Comparison of ENCODE assay signal across 9 mouse cellular contexts in genomic region chr17:34982328-34982727, GRCm38 (mm10). TPM values are rescaled to one million over a fixed set of nuclear protein-coding genes. Genes with fewer than 3 reads are reported as not detected.
DNase-seq lines count a peak whose midpoint lies in the region; ATAC-seq and TF ChIP-seq lines count a peak whose summit lies in the region.
"Had no signal": no experiment of that assay in that cellular context is flagged by ENCODE, and none has a peak within 500 bp of the region (broad histone marks: within the 10 kb centered on the region; RNA-seq: fewer than 3 reads in every experiment).

No protein-coding gene starts in this region.

- peak overlapping the region; percentile 99 for H3K27ac ChIP-seq in heart, adult 2 months
- peak overlapping the region; percentile 99 for H3K27ac ChIP-seq in forebrain, embryonic 15.5 days (replicated peaks)
- peak overlapping the region; percentile 91 for H3K27ac ChIP-seq in liver, postnatal 0 days (ENCODE audit: low read depth)

- peaks cover 4% of the 10 kb centered on the region for H3K4me1 ChIP-seq in heart, adult 2 months (ENCODE audit: control insufficient read depth, insufficient read depth, low read length)
- peaks cover 24% of the 10 kb centered on the region for H3K4me1 ChIP-seq in forebrain, embryonic 15.5 days
- peaks cover 15% of the 10 kb centered on the region for H3K4me1 ChIP-seq in liver, postnatal 0 days (ENCODE audit: insufficient read depth)

- H3K79me2 ChIP-seq in heart, adult 2 months (replicated peaks; ENCODE audit: control insufficient read depth, insufficient read depth, low read length), result peaks cover 2% of the 10 kb centered on the region; the same call in 1 of the 2 replicates
- peaks cover 62% of the 10 kb centered on the region for H3K79me2 ChIP-seq in C2C12 (ENCODE audit: control insufficient read depth, insufficient read depth)

- H3ac ChIP-seq in C2C12 (ENCODE audit: control insufficient read depth, insufficient read length, low read depth), result peak overlapping the region; percentile 89

- no peak for TF ChIP-seq EP300 in heart, adult 2 months (IDR thresholded peaks at IDR 0.05; ENCODE audit: insufficient read depth, low read depth, low read length)
- no peak for TF ChIP-seq EP300 in liver, postnatal 0 days (IDR thresholded peaks at IDR 0.05; ENCODE audit: low read depth)

- no peaks in the 10 kb centered on the region; the same call in 1 of the 2 replicates for H3K36me3 ChIP-seq in heart, adult 2 months (ENCODE audit: control insufficient read depth, insufficient read depth, low read length)
- peaks cover 29% of the 10 kb centered on the region for H3K36me3 ChIP-seq in C2C12 (ENCODE audit: control insufficient read depth, insufficient read depth)
- peaks cover 19% of the 10 kb centered on the region for H3K36me3 ChIP-seq in forebrain, embryonic 15.5 days
- peaks cover 14% of the 10 kb centered on the region for H3K36me3 ChIP-seq in liver, postnatal 0 days (replicated peaks; ENCODE audit: insufficient read depth, low read length)

- 0% methylated on average over 15 of the region's 15 CpGs for WGBS in heart, adult 2 months
- 0% methylated on average over 15 of the region's 15 CpGs for WGBS in forebrain, embryonic 15.5 days
- under 1% methylated on average over 15 of the region's 15 CpGs for WGBS in liver, postnatal 0 days (ENCODE audit: insufficient replicate concordance)

- peak overlapping the region; percentile 79 for H3K4me2 ChIP-seq in forebrain, embryonic 15.5 days (replicated peaks)
- peak overlapping the region; percentile 81 for H3K4me2 ChIP-seq in liver, postnatal 0 days (ENCODE audit: low read depth, low read length)

- H3K4me3 ChIP-seq in heart, adult 2 months, result peak overlapping the region; percentile 97
- peak overlapping the region; percentile 98 for H3K4me3 ChIP-seq in C2C12 (ENCODE audit: insufficient read depth, poor library complexity, severe bottlenecking)
- peak overlapping the region; percentile 94 for H3K4me3 ChIP-seq in forebrain, embryonic 15.5 days
- peak overlapping the region; percentile 71 for H3K4me3 ChIP-seq in liver, postnatal 0 days (ENCODE audit: low read depth, low read length)

- intact Hi-C loops in heart, adult 2 months (cut with DNase I), result loop anchor here (2.0 to 5.0 kb wide), 2 partner anchors 132 to 145 kb away; partner anchors contain the start of genes Dxo, Nelfe, Skiv2l and Stk19

- no peaks in the 10 kb centered on the region for H3K27me3 ChIP-seq in heart, adult 2 months (ENCODE audit: control insufficient read depth, insufficient read depth, low read length)
- no peaks in the 10 kb centered on the region for H3K27me3 ChIP-seq in C2C12 (ENCODE audit: control insufficient read depth, insufficient read depth, insufficient read length)
- H3K27me3 ChIP-seq in forebrain, embryonic 15.5 days, result no peaks in the 10 kb centered on the region
- no peaks in the 10 kb centered on the region for H3K27me3 ChIP-seq in liver, postnatal 0 days (ENCODE audit: insufficient read depth, low read length)

- peaks cover 43% of the 10 kb centered on the region for H3K79me3 ChIP-seq in C2C12 (ENCODE audit: low read depth)

- H3K9ac ChIP-seq in heart, adult 2 months (ENCODE audit: low read depth, low read length), result peak overlapping the region; percentile 98
- H3K9ac ChIP-seq in forebrain, embryonic 15.5 days (replicated peaks), result peak overlapping the region; percentile 96
- peak overlapping the region; percentile 80 for H3K9ac ChIP-seq in liver, postnatal 0 days (replicated peaks)

- no peak for DNase-seq in heart, adult 2 months
- no peak for DNase-seq in heart, adult 11 months
- no peak for DNase-seq in liver, postnatal 0 days
- no peak for DNase-seq in urinary bladder, postnatal 36 days (ENCODE audit: low spot score in 2 of 2)
- no peak for DNase-seq in urinary bladder, adult 2 months (ENCODE audit: low spot score)
- no peak for DNase-seq in ovary, postnatal 14 days (ENCODE audit: low spot score)

- TF ChIP-seq CTCF in heart, adult 2 months (IDR thresholded peaks at IDR 0.05), result no peak
- no peak for TF ChIP-seq CTCF in C2C12 (IDR thresholded peaks at IDR 0.05; ENCODE audit: control insufficient read depth, insufficient read depth, insufficient read length)
- TF ChIP-seq CTCF in liver, postnatal 0 days (IDR thresholded peaks at IDR 0.05; ENCODE audit: low read depth), result no peak

- no peak for TF ChIP-seq POLR2A in heart, adult 2 months (IDR thresholded peaks at IDR 0.05; ENCODE audit: insufficient read depth, low read depth, low read length)

- no peaks in the 10 kb centered on the region for H3K9me3 ChIP-seq in forebrain, embryonic 15.5 days
- H3K9me3 ChIP-seq in liver, postnatal 0 days (ENCODE audit: low read length), result no peaks in the 10 kb centered on the region

- no peak for ATAC-seq in forebrain, embryonic 15.5 days (replicated peaks)
- peak; percentile 16 for ATAC-seq in liver, postnatal 0 days

TF ChIP-seq in C2C12, 6 proteins besides CTCF, POLR2A, EP300 and RAD21:
- TF ChIP-seq FOSL1 (IDR thresholded peaks at IDR 0.05; ENCODE audit: insufficient read depth, low read length, poor library complexity, severe bottlenecking), result no peak
- no peak for TF ChIP-seq MYOG (IDR thresholded peaks at IDR 0.05; ENCODE audit: control insufficient read depth, extremely low read depth, insufficient read length)
- TF ChIP-seq MAX (IDR thresholded peaks at IDR 0.05), result no peak
- TF ChIP-seq USF1 (IDR thresholded peaks at IDR 0.05; ENCODE audit: low read depth), result no peak
- no peak for TF ChIP-seq CEBPB (IDR thresholded peaks at IDR 0.05; ENCODE audit: low read depth)
- no peak for TF ChIP-seq MYOD1 (IDR thresholded peaks at IDR 0.05; ENCODE audit: control insufficient read depth, insufficient read length, low read depth)
TF ChIP-seq in C2C12: peak in this region for 0.

RNA-seq across cellular contexts. Expression of gene Lsm2, which starts 0.7 kb away (rescaled TPM):
- 10 to 100 TPM; 17.3 to 21.3 TPM for total RNA-seq in heart, adult 2 months (2021)
- 50.7 and 58.0 TPM in 2 replicates for polyA plus RNA-seq in heart, adult 2 months (2012; rRNA removed)
- 133 TPM for polyA plus RNA-seq in C2C12 (2012; fragmentation: generic; extraction: Trizol)
- polyA plus RNA-seq in forebrain, embryonic 15.5 days (2015; fragmentation: Nextera tagmentation; extraction: Ambion mirVana), result 132 and 149 TPM in 2 replicates
- polyA plus RNA-seq in liver, postnatal 0 days (2015; fragmentation: Nextera tagmentation; extraction: Ambion mirVana), result 69.8 and 76.7 TPM in 2 replicates
- 47.8 and 58.4 TPM in 2 replicates for polyA plus RNA-seq in urinary bladder, adult 2 months (2012; rRNA removed)

RNA-seq across cellular contexts. Expression of gene Hspa1l, which starts 9.8 kb away (rescaled TPM):
- total RNA-seq in heart, adult 2 months (2021), result 10 to 100 TPM in 1 of 2 experiments, 1 to 10 TPM in 1; 8.3 to 10.9 TPM
- polyA plus RNA-seq in heart, adult 2 months (2012; rRNA removed), result 3.6 and 6.6 TPM in 2 replicates
- polyA plus RNA-seq in C2C12 (2012; fragmentation: generic; extraction: Trizol), result 0.99 TPM
- polyA plus RNA-seq in forebrain, embryonic 15.5 days (2015; fragmentation: Nextera tagmentation; extraction: Ambion mirVana), result 1.5 TPM in 2 replicates
- polyA plus RNA-seq in liver, postnatal 0 days (2015; fragmentation: Nextera tagmentation; extraction: Ambion mirVana), result 0.18 TPM in 1 of 2 replicates, not detected in the other
- polyA plus RNA-seq in urinary bladder, adult 2 months (2012; rRNA removed), result 0.47 and 0.54 TPM in 2 replicates

RNA-seq across cellular contexts. Expression of gene Hspa1a, which starts 10.4 kb away (rescaled TPM):
- 1 to 10 TPM; 3.3 to 9.8 TPM for total RNA-seq in heart, adult 2 months (2021)
- polyA plus RNA-seq in heart, adult 2 months (2012; rRNA removed), result 3.0 and 5.9 TPM in 2 replicates
- polyA plus RNA-seq in C2C12 (2012; fragmentation: generic; extraction: Trizol), result 1.8 TPM
- 3.6 and 3.7 TPM in 2 replicates for polyA plus RNA-seq in forebrain, embryonic 15.5 days (2015; fragmentation: Nextera tagmentation; extraction: Ambion mirVana)
- 0.46 and 0.59 TPM in 2 replicates for polyA plus RNA-seq in liver, postnatal 0 days (2015; fragmentation: Nextera tagmentation; extraction: Ambion mirVana)
- polyA plus RNA-seq in urinary bladder, adult 2 months (2012; rRNA removed), result 52.7 and 54.4 TPM in 2 replicates

RNA-seq across cellular contexts. Expression of gene Gm20481, which starts 12.6 kb away (rescaled TPM):
- total RNA-seq in heart, adult 2 months (2021), result not detected
- not detected in 2 replicates for polyA plus RNA-seq in heart, adult 2 months (2012; rRNA removed)
- not detected for polyA plus RNA-seq in C2C12 (2012; fragmentation: generic; extraction: Trizol)
- polyA plus RNA-seq in forebrain, embryonic 15.5 days (2015; fragmentation: Nextera tagmentation; extraction: Ambion mirVana), result not detected in 2 replicates
- polyA plus RNA-seq in liver, postnatal 0 days (2015; fragmentation: Nextera tagmentation; extraction: Ambion mirVana), result 0.28 TPM in 1 of 2 replicates, not detected in the other
- not detected in 2 replicates for polyA plus RNA-seq in urinary bladder, adult 2 months (2012; rRNA removed)
- total RNA-seq: gastrocnemius, adult 8-10 months had no signal

RNA-seq across cellular contexts. Expression of gene Vars, which starts 18.5 kb away (rescaled TPM):
- total RNA-seq in heart, adult 2 months (2021), result 10 to 100 TPM; 27.0 to 28.5 TPM
- polyA plus RNA-seq in heart, adult 2 months (2012; rRNA removed), result 32.7 and 39.2 TPM in 2 replicates
- polyA plus RNA-seq in C2C12 (2012; fragmentation: generic; extraction: Trizol), result 214 TPM
- 82.9 and 88.6 TPM in 2 replicates for polyA plus RNA-seq in forebrain, embryonic 15.5 days (2015; fragmentation: Nextera tagmentation; extraction: Ambion mirVana)
- 38.0 and 43.8 TPM in 2 replicates for polyA plus RNA-seq in liver, postnatal 0 days (2015; fragmentation: Nextera tagmentation; extraction: Ambion mirVana)
- 49.8 and 53.0 TPM in 2 replicates for polyA plus RNA-seq in urinary bladder, adult 2 months (2012; rRNA removed)
